Mouse (Mus musculus): Measurements from ENCODE around the gene Fam83e. TPM values are rescaled to one million over a fixed set of nuclear protein-coding genes. Genes with fewer than 3 reads are reported as not detected.

Gene Fam83e
- polyA plus RNA-seq, 1 experiment from 2014 or later = 0.65 TPM

DNA sequence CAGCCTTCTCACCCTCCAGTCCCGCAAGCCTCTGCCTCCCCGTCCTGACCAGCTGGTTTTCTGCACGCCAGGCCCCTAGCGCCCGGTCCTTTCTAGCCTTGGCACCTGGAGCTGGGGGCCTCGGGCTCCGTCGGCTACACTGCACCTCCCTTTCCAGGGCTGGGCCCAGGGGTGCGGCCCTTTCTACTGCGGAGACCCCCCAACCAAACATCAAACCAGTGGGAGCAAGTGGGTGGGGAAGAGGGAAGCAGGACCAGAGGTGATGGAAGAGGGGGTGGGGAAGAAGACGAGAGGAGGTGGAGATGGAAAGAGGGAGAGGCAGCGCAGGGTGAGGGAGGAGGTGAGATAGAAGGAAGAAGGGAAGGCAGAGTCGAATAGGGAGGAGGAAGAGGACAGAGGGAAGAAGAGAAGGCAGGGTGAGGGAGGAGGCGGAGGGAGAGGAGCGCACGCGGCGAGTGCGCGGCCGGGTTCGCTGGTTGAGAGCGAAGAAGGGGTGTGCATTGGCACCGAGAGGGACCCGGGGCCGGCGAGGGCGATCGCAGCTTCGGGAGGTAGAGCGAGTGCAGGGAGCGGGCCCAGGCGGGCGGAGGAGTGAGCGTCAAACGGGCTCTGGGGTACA lies 21.4 kb upstream of the Fam83e start, which contains the start of gene Car11:
TSS of gene Car11 (plus strand) at position 321 of the 619 bp plus-strand sequence.
- peak; percentile 48 for DNase-seq (ENCODE audit: low spot score)

DNA sequence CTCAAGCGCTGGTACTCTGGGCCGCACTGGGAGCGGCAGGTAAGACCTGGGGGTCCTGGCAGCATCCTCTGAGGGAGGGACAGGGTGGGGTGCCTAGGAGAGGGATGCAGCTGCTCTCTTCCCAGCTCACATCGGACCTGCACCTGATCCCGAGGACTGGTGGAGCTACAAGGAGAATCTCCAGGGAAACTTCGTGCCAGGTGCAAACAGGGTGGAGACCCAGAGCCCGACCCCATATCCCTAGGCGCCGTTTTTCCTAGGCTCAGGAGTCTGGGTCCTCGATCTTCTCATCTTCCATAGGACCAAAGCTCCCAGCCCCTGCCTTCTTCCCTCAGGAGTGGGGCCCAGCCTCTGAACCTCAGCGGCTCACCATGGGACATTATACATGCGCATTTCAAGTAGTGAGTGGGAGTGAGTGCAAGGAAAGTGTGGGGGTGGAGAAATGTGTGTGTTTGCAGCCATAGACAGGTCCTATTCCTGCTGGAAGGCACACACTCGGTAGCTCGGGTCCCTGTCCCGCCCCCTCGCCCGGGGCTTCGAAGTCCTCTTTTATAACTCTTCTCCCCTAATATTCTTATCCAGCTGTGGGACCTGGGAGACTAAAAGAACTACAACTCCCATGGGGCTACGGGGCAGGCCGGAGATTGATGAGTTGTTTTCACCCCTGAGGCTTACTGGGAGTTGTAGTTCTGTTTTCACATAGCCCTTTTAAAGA lies 20.6 kb upstream of the Fam83e start:
- peaks cover 25% of the 10 kb centered on the region for H3K27me3 ChIP-seq (ENCODE audit: control insufficient read depth, insufficient read depth, low read length)
- no peak overlapping the region for H3K27ac ChIP-seq (replicated peaks; ENCODE audit: low read depth, low read length)
- H3K4me3 ChIP-seq (ENCODE audit: low read depth, low read length) = peak overlapping the region; percentile 30
- no peak for ATAC-seq (ENCODE audit: insufficient number of reproducible peaks, low FRiP score, low TSS enrichment, low read depth)
- no peaks in the 10 kb centered on the region for H3K9me3 ChIP-seq (ENCODE audit: control insufficient read depth, low read length)
- DNase-seq (ENCODE audit: low spot score) = peak; percentile 82
- H3K4me2 ChIP-seq (ENCODE audit: low read depth, severe bottlenecking) = peak overlapping the region; percentile 65
- WGBS = under 1% methylated on average over 20 of the region's 20 CpGs
- H3K36me3 ChIP-seq (ENCODE audit: control insufficient read depth, insufficient read depth, low read length) = no peaks in the 10 kb centered on the region
- H3K4me1 ChIP-seq (ENCODE audit: control insufficient read depth, insufficient read depth, low read length) = peaks cover 17% of the 10 kb centered on the region
- peak overlapping the region; percentile 56 for H3K9ac ChIP-seq (ENCODE audit: low read length)

More for the DNA sequence above, 21.4 kb upstream of the Fam83e start, which contains the start of gene Car11:
- peaks cover 25% of the 10 kb centered on the region for H3K27me3 ChIP-seq (ENCODE audit: control insufficient read depth, insufficient read depth, low read length)
- no peak within 1 kb of the TSS for H3K27ac ChIP-seq (replicated peaks; ENCODE audit: low read depth, low read length)
- 2% methylated on average over 36 of the region's 36 CpGs for WGBS
- peak within 1 kb of the TSS; percentile 46 for H3K9ac ChIP-seq (ENCODE audit: low read length)
- H3K36me3 ChIP-seq (ENCODE audit: control insufficient read depth, insufficient read depth, low read length) = no peaks in the 10 kb centered on the region
- no peaks in the 10 kb centered on the region for H3K9me3 ChIP-seq (ENCODE audit: control insufficient read depth, low read length)
- peaks cover 14% of the 10 kb centered on the region for H3K4me1 ChIP-seq (ENCODE audit: control insufficient read depth, insufficient read depth, low read length)
- H3K4me2 ChIP-seq (ENCODE audit: low read depth, severe bottlenecking) = peak within 1 kb of the TSS; percentile 65
- H3K4me3 ChIP-seq (ENCODE audit: low read depth, low read length) = peak within 1 kb of the TSS; percentile 30
- no peak for ATAC-seq (ENCODE audit: insufficient number of reproducible peaks, low FRiP score, low TSS enrichment, low read depth)

DNA sequence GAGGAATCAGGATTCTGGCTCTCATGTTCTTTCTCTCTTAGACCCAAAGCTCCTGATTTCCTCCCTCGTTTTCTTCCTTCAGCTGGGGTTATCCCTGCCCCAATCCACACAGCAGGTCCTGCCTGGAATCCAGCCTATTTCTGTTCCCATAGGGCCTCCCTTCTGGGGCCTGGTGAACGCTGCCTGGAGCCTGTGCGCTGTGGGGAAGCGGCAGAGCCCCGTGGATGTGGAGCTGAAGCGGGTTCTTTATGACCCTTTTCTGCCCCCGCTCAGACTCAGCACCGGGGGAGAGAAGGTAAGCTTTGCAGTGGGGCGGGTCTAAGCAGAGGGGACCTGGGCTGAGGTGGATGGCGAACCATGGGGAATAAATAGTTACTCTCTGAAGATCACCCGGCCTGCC lies 19.9 kb upstream of the Fam83e start:
- no peaks in the 10 kb centered on the region for H3K36me3 ChIP-seq (ENCODE audit: control insufficient read depth, insufficient read depth, low read length)
- H3K4me3 ChIP-seq (ENCODE audit: low read depth, low read length) = 0 out of 2 replicates have a peak overlapping the region, but pooled peaks have one; percentile 17
- peaks cover 25% of the 10 kb centered on the region for H3K27me3 ChIP-seq (ENCODE audit: control insufficient read depth, insufficient read depth, low read length)
- peak overlapping the region; percentile 65; the same call in 1 of the 2 replicates for H3K4me2 ChIP-seq (ENCODE audit: low read depth, severe bottlenecking)
- DNase-seq (ENCODE audit: low spot score) (no peak), ATAC-seq (ENCODE audit: insufficient number of reproducible peaks, low FRiP score, low TSS enrichment, low read depth) (no peak)
- peaks cover 21% of the 10 kb centered on the region for H3K4me1 ChIP-seq (ENCODE audit: control insufficient read depth, insufficient read depth, low read length)
- H3K9me3 ChIP-seq (ENCODE audit: control insufficient read depth, low read length) = no peaks in the 10 kb centered on the region
- no peak overlapping the region for H3K27ac ChIP-seq (replicated peaks; ENCODE audit: low read depth, low read length)
- peak overlapping the region; percentile 56 for H3K9ac ChIP-seq (ENCODE audit: low read length)
- 32% methylated on average over 11 of the region's 11 CpGs for WGBS

DNA sequence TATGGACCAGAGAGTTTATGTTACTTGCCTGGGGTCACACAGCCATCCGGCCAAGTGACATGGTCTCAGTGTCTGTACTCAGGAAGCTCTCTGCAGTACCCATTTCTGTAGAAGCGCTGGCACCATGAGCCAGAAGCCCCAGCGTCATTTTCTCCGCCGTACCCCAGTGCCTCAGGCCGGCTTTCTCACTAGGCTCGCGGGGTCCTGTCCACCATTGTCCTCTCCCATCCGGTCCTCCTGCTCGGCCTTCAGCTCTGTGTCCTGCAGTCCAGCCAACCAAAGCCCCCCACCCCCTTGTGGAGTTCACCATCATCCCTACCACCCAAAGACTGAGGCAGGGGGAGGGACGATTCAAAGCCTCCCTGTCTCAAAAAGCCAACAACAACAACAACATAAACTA lies 19.4 kb upstream of the Fam83e start:
- no peaks in the 10 kb centered on the region for H3K9me3 ChIP-seq (ENCODE audit: control insufficient read depth, low read length)
- ATAC-seq (ENCODE audit: insufficient number of reproducible peaks, low FRiP score, low TSS enrichment, low read depth) = no peak
- no peak overlapping the region for H3K27ac ChIP-seq (replicated peaks; ENCODE audit: low read depth, low read length)
- peaks cover 25% of the 10 kb centered on the region for H3K27me3 ChIP-seq (ENCODE audit: control insufficient read depth, insufficient read depth, low read length)
- H3K4me1 ChIP-seq (ENCODE audit: control insufficient read depth, insufficient read depth, low read length) = peaks cover 21% of the 10 kb centered on the region
- H3K4me3 ChIP-seq (ENCODE audit: low read depth, low read length) = no peak overlapping the region
- no peaks in the 10 kb centered on the region for H3K36me3 ChIP-seq (ENCODE audit: control insufficient read depth, insufficient read depth, low read length)
- no peak overlapping the region for H3K9ac ChIP-seq (ENCODE audit: low read length)
- DNase-seq (ENCODE audit: low spot score) = no peak
- no peak overlapping the region for H3K4me2 ChIP-seq (ENCODE audit: low read depth, severe bottlenecking)
- 92% methylated on average over 11 of the region's 11 CpGs for WGBS

DNA sequence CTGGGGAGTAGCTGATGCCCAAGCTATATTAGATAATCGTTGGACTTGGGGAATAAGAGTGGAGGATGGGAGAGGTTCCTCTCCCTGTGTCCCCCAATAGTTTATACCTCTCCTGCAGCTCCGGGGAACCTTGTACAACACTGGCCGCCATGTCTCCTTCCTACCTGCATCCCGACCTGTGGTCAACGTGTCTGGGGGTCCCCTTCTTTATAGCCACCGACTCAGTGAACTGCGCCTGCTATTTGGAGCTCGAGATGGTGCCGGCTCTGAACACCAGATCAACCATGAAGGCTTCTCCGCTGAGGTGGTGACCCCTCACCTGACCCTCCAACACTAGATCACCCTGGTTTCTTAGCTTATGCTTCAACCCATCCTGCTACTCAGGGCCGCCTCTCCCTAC lies 18.7 kb upstream of the Fam83e start:
- Histone ChIP-seq H3K36me3 (ENCODE audit: control insufficient read depth, insufficient read depth, low read length) (no peaks in the 10 kb centered on the region), H3K9ac (ENCODE audit: low read length) (no peak overlapping the region), H3K4me1 (ENCODE audit: control insufficient read depth, insufficient read depth, low read length) (peaks cover 21% of the 10 kb centered on the region), H3K9me3 (ENCODE audit: control insufficient read depth, low read length) (no peaks in the 10 kb centered on the region), H3K27ac (replicated peaks; ENCODE audit: low read depth, low read length) (no peak overlapping the region), H3K4me3 (ENCODE audit: low read depth, low read length) (no peak overlapping the region), H3K4me2 (ENCODE audit: low read depth, severe bottlenecking) (no peak overlapping the region), H3K27me3 (ENCODE audit: control insufficient read depth, insufficient read depth, low read length) (peaks cover 25% of the 10 kb centered on the region)
- ATAC-seq (ENCODE audit: insufficient number of reproducible peaks, low FRiP score, low TSS enrichment, low read depth) = no peak
- 95% methylated on average over 11 of the region's 11 CpGs for WGBS
- DNase-seq (ENCODE audit: low spot score) = no peak

DNA sequence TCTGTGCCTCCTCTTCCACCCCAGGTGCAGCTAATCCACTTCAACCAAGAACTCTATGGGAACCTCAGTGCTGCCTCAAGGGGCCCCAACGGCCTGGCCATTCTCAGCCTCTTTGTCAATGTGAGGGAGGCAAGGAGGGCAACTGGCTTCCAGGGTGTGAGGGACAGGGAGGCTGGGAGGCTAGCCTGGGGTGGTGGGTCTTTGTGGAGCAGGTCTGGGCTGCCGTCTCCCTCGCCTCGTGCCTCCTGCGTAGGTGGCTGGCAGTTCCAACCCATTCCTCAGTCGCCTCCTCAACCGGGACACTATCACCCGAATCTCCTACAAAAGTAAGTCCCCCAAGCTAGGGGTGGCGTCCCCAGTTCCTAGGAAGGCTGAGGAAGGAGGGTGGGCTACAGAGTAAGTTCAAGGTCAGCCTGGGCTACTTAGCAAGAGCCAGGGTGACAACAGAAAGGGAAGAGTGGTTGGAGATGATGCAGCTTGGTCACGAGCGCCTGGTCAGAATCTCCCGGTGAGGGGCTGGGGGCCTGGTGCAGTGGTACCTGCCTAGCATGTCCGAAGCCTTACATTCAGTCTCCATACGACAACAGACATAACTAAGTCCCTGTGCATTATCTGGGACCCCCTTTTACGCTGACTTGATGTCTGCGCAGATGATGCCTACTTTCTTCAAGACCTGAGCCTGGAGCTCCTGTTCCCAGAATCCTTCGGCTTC lies 18.0 kb upstream of the Fam83e start:
- H3K9ac ChIP-seq (ENCODE audit: low read length) = no peak overlapping the region
- H3K4me1 ChIP-seq (ENCODE audit: control insufficient read depth, insufficient read depth, low read length) = peaks cover 26% of the 10 kb centered on the region

DNA sequence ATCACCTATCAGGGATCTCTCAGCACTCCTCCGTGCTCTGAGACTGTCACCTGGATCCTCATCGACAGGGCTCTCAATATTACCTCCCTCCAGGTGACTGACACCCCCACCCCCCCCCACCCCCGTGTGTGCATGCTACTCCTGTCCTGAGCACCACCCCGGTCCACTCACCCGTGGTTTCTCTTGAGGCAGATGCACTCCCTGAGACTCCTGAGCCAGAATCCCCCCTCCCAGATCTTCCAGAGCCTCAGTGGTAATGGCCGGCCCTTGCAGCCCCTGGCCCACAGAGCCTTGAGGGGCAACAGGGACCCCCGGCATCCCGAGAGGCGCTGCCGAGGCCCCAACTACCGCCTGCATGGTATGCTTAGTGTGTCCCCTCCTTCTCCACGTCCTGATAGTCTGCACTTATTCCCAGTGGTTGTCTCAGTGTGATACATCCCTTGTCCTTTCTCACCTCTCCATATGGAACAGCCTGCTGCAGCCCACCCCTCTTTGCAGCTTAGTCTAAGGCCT lies 17.4 kb upstream of the Fam83e start:
- Histone ChIP-seq H3K4me3 (ENCODE audit: low read depth, low read length) (peak overlapping the region; percentile 33), H3K9me3 (ENCODE audit: control insufficient read depth, low read length) (no peaks in the 10 kb centered on the region), H3K27me3 (ENCODE audit: control insufficient read depth, insufficient read depth, low read length) (peaks cover 21% of the 10 kb centered on the region), H3K4me1 (ENCODE audit: control insufficient read depth, insufficient read depth, low read length) (peaks cover 32% of the 10 kb centered on the region), H3K9ac (ENCODE audit: low read length) (peak overlapping the region; percentile 41), H3K36me3 (ENCODE audit: control insufficient read depth, insufficient read depth, low read length) (no peaks in the 10 kb centered on the region), H3K27ac (replicated peaks; ENCODE audit: low read depth, low read length) (peak overlapping the region; percentile 51; the same call in 1 of the 2 replicates), H3K4me2 (ENCODE audit: low read depth, severe bottlenecking) (peak overlapping the region; percentile 72; the same call in 1 of the 2 replicates)
- DNase-seq (ENCODE audit: low spot score) (no peak), ATAC-seq (ENCODE audit: insufficient number of reproducible peaks, low FRiP score, low TSS enrichment, low read depth) (no peak)
- 46% methylated on average over 12 of the region's 12 CpGs for WGBS

More for the DNA sequence above, 18.0 kb upstream of the Fam83e start:
- no peaks in the 10 kb centered on the region for H3K9me3 ChIP-seq (ENCODE audit: control insufficient read depth, low read length)
- no peaks in the 10 kb centered on the region for H3K36me3 ChIP-seq (ENCODE audit: control insufficient read depth, insufficient read depth, low read length)
- H3K4me2 ChIP-seq (ENCODE audit: low read depth, severe bottlenecking) = peak overlapping the region; percentile 72; the same call in 1 of the 2 replicates
- 89% methylated on average over 17 of the region's 17 CpGs for WGBS
- H3K27me3 ChIP-seq (ENCODE audit: control insufficient read depth, insufficient read depth, low read length) = peaks cover 25% of the 10 kb centered on the region
- no peak for DNase-seq (ENCODE audit: low spot score)
- no peak overlapping the region for H3K4me3 ChIP-seq (ENCODE audit: low read depth, low read length)
- H3K27ac ChIP-seq (replicated peaks; ENCODE audit: low read depth, low read length) = no peak overlapping the region
- ATAC-seq (ENCODE audit: insufficient number of reproducible peaks, low FRiP score, low TSS enrichment, low read depth) = no peak

DNA sequence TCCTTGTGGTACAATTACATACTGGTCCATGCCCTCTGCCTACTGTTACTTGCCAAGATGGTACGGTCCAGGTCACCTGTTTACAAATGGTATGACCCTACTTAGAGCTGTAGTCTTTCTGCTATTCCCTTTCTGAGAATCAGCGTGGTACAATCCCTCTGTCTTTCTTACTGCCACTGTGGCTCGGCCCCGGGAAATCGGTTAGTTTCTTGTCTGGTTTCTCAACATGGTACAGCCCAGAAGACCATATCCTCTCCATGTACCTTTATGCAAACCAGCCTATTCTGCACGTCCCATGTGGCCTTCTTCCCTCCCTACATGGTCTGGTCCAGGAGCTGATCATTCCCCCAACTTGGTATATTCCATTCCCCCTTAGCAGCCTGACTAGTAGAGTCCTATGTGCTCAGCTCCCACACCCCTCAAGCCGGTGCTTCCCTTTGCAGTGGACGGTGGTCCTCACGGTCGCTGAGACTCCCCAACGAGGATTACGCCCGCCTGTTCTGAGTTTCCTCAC lies 16.9 kb upstream of the Fam83e start:
- H3K9me3 ChIP-seq (ENCODE audit: control insufficient read depth, low read length) = no peaks in the 10 kb centered on the region
- DNase-seq (ENCODE audit: low spot score) (peak; percentile 77), ATAC-seq (ENCODE audit: insufficient number of reproducible peaks, low FRiP score, low TSS enrichment, low read depth) (peak; percentile 41)
- peaks cover 15% of the 10 kb centered on the region for H3K27me3 ChIP-seq (ENCODE audit: control insufficient read depth, insufficient read depth, low read length)
- H3K9ac ChIP-seq (ENCODE audit: low read length) = peak overlapping the region; percentile 41
- H3K36me3 ChIP-seq (ENCODE audit: control insufficient read depth, insufficient read depth, low read length) = no peaks in the 10 kb centered on the region
- H3K4me2 ChIP-seq (ENCODE audit: low read depth, severe bottlenecking) = peak overlapping the region; percentile 72
- peaks cover 37% of the 10 kb centered on the region for H3K4me1 ChIP-seq (ENCODE audit: control insufficient read depth, insufficient read depth, low read length)
- under 1% methylated on average over 13 of the region's 13 CpGs for WGBS
- peak overlapping the region; percentile 33 for H3K4me3 ChIP-seq (ENCODE audit: low read depth, low read length)
- H3K27ac ChIP-seq (replicated peaks; ENCODE audit: low read depth, low read length) = peak overlapping the region; percentile 51; the same call in 1 of the 2 replicates

Measured in limb, embryonic 11.5 days (tissue).